Mouse (Mus musculus) heart, embryonic 14.5 days (tissue): ENCODE results near the gene Col4a3bp. TPM values are rescaled to one million over a fixed set of nuclear protein-coding genes. Genes with fewer than 3 reads are reported as not detected.

Experiments used
- ATAC-seq: fragments of 200-750 bp; cut with Nextera tagmentation; 2 replicates; pipeline ENCODE4 v1.8.0; 2017; ENCODE audit warnings: low read depth, moderate TSS enrichment; ENCODE audit not compliant: insufficient number of reproducible peaks, insufficient read depth, low FRiP score
- H3K27ac ChIP-seq, 2 experiments: fragments of 200-500 bp in 1 of 2; fragments of 300-500 bp in 1 of 2; sonication (generic) in 1 of 2; replicated peaks in 1 of 2; 2 replicates each; pipeline ENCODE4 v1.5.1; 2012 to 2014; ENCODE audit warnings: low read depth in 2 of 2, low read length in 2 of 2, control low read depth in 1 of 2, mild to moderate bottlenecking in 1 of 2, mixed read lengths in 1 of 2; ENCODE audit not compliant: control insufficient read depth in 1 of 2, insufficient read depth in 1 of 2
- H3K27me3 ChIP-seq: fragments of 300-500 bp; sonication (generic); 2 replicates; pipeline ENCODE4 v1.6.1; 2014; ENCODE audit warnings: mild to moderate bottlenecking, low read length, control low read depth; ENCODE audit not compliant: control insufficient read depth, insufficient read depth
- H3K36me3 ChIP-seq: fragments of 300-500 bp; sonication (generic); 2 replicates; pipeline ENCODE4 v1.6.1; 2014; ENCODE audit warnings: mild to moderate bottlenecking, control low read depth, low read length, mixed read lengths; ENCODE audit not compliant: control insufficient read depth, insufficient read depth
- H3K4me1 ChIP-seq, 2 experiments: fragments of 200-500 bp in 1 of 2; fragments of 300-500 bp in 1 of 2; sonication (generic) in 1 of 2; 2 replicates each; pipeline ENCODE4 v1.6.1; 2012 to 2014; ENCODE audit warnings: low read length in 2 of 2, control low read depth in 1 of 2, mixed read lengths in 1 of 2; ENCODE audit not compliant: control insufficient read depth in 2 of 2, insufficient read depth in 2 of 2
- H3K4me2 ChIP-seq: fragments of 300-500 bp; sonication (generic); 2 replicates; pipeline ENCODE4 v1.6.1; 2014; ENCODE audit warnings: mild to moderate bottlenecking, low read length
- H3K4me3 ChIP-seq, 2 experiments: fragments of 200-500 bp in 1 of 2; fragments of 300-500 bp in 1 of 2; sonication (generic) in 1 of 2; 2 replicates each; pipeline ENCODE4 v1.5.1; 2012 to 2014; ENCODE audit warnings: low read length in 2 of 2, mild to moderate bottlenecking in 2 of 2, control low read depth in 1 of 2, low read depth in 1 of 2, moderate library complexity in 1 of 2; ENCODE audit not compliant: control insufficient read depth in 1 of 2, insufficient read depth in 1 of 2
- H3K9ac ChIP-seq: fragments of 300-500 bp; sonication (generic); 2 replicates; pipeline ENCODE4 v1.6.1; 2014; ENCODE audit warnings: mild to moderate bottlenecking, low read length
- H3K9me3 ChIP-seq: fragments of 300-500 bp; sonication (generic); 2 replicates; pipeline ENCODE4 v1.6.1; 2016; ENCODE audit warnings: low read length, control low read depth; ENCODE audit not compliant: control insufficient read depth
- WGBS: fragments of 180-500 bp; shearing (Covaris S2); extraction: QIAGEN DNeasy Blood & Tissue Kit; methylation state at CpG from one replicate; pipeline ENCODE4 v1.1.7; 2014; 5-methylcytosine and 5-hydroxymethylcytosine counted together
- polyA plus RNA-seq: library from polyadenylated mRNA; unstranded; fragments of >200 nt; fragmentation: Nextera tagmentation; extraction: Ambion mirVana; gene quantifications from 2 replicates; pipeline ENCODE4 v1.2.1, GENCODE M21; 2014

Gene Col4a3bp
- 10.0 and 11.9 TPM in 2 replicates for polyA plus RNA-seq

- under 1% methylated on average over 47 of the region's 50 CpGs for WGBS
- H3K4me1 ChIP-seq: peaks cover 0 to 5% of the 10 kb centered on the region in 2 experiments; a peak in 2 of 4 replicates
- H3K9me3 ChIP-seq: no peaks in the 10 kb centered on the region
These were observed at the start of gene Col4a3bp, which contains the start of gene Polk for GRCm38 (mm10) chr13:96542081-96542889. TSS of gene Col4a3bp (plus strand) at chr13:96542618. TSS of gene Polk (minus strand) at chr13:96542579.

GRCm38 (mm10) chr13:96496630-96497029 lies 45.8 kb upstream of the Col4a3bp start:
- no peaks in the 10 kb centered on the region for H3K4me1 ChIP-seq
- H3K36me3 ChIP-seq: peaks cover 16% of the 10 kb centered on the region
- WGBS: 77% methylated on average over 8 of the region's 8 CpGs
- H3K4me3 ChIP-seq: no peak overlapping the region
- no peak overlapping the region for H3K27ac ChIP-seq
- no peaks in the 10 kb centered on the region for H3K27me3 ChIP-seq
- no peak overlapping the region for H3K9ac ChIP-seq
- H3K4me2 ChIP-seq: no peak overlapping the region
- no peak for ATAC-seq
- no peaks in the 10 kb centered on the region for H3K9me3 ChIP-seq

More at GRCm38 (mm10) chr13:96542081-96542889, at the start of gene Col4a3bp, which contains the start of gene Polk:
- Histone ChIP-seq H3K36me3 (no peaks in the 10 kb centered on the region), H3K9ac (peak within 1 kb of the TSS; percentile 98), H3K27me3 (no peaks in the 10 kb centered on the region), H3K4me2 (peak within 1 kb of the TSS; percentile 79), H3K27ac (peak within 1 kb of the TSS; percentile 86 to 94), H3K4me3 (peak within 1 kb of the TSS; percentile 88 to 98)
- peak; percentile 100 for ATAC-seq

GRCm38 (mm10) chr13:96499891-96500290 lies 42.5 kb upstream of the Col4a3bp start:
- WGBS: 75% methylated on average over 2 of the region's 2 CpGs
- Histone ChIP-seq H3K27me3 (no peaks in the 10 kb centered on the region), H3K9ac (no peak overlapping the region), H3K4me2 (no peak overlapping the region), H3K9me3 (no peaks in the 10 kb centered on the region), H3K36me3 (peaks cover 18% of the 10 kb centered on the region), H3K4me1 (no peaks in the 10 kb centered on the region), H3K27ac (no peak overlapping the region), H3K4me3 (no peak overlapping the region)
- ATAC-seq: no peak

- Histone ChIP-seq H3K4me3 (no peak overlapping the region), H3K4me2 (no peak overlapping the region), H3K27ac (no peak overlapping the region), H3K9ac (no peak overlapping the region), H3K27me3 (no peaks in the 10 kb centered on the region), H3K36me3 (peaks cover 12% of the 10 kb centered on the region), H3K9me3 (no peaks in the 10 kb centered on the region), H3K4me1 (peaks cover 0 to 4% of the 10 kb centered on the region in 2 experiments; a peak in 2 of 4 replicates)
- no peak for ATAC-seq
- 82% methylated on average over 4 of the region's 4 CpGs for WGBS
These were observed 36.8 kb upstream of the Col4a3bp start for GRCm38 (mm10) chr13:96505661-96506060.

- peaks cover 0 to 4% of the 10 kb centered on the region in 2 experiments; a peak in 2 of 4 replicates for H3K4me1 ChIP-seq
- ATAC-seq: no peak
These were observed 36.1 kb upstream of the Col4a3bp start for GRCm38 (mm10) chr13:96506313-96506712.

GRCm38 (mm10) chr13:96507541-96507940 lies 34.9 kb upstream of the Col4a3bp start:
- no peaks in the 10 kb centered on the region for H3K9me3 ChIP-seq
- H3K27me3 ChIP-seq: no peaks in the 10 kb centered on the region
- no peak overlapping the region for H3K4me2 ChIP-seq
- ATAC-seq: no peak
- H3K27ac ChIP-seq: no peak overlapping the region
- peaks cover 0 to 6% of the 10 kb centered on the region in 2 experiments; a peak in 2 of 4 replicates for H3K4me1 ChIP-seq
- H3K4me3 ChIP-seq: no peak overlapping the region
- H3K36me3 ChIP-seq: peaks cover 8% of the 10 kb centered on the region; the same call in 1 of the 2 replicates
- H3K9ac ChIP-seq: no peak overlapping the region
- WGBS: 88% methylated on average over 4 of the region's 4 CpGs

More at GRCm38 (mm10) chr13:96506313-96506712, 36.1 kb upstream of the Col4a3bp start:
- Histone ChIP-seq H3K36me3 (peaks cover 8% of the 10 kb centered on the region; the same call in 1 of the 2 replicates), H3K4me3 (no peak overlapping the region), H3K27me3 (no peaks in the 10 kb centered on the region), H3K4me2 (no peak overlapping the region), H3K27ac (no peak overlapping the region), H3K9me3 (no peaks in the 10 kb centered on the region), H3K9ac (no peak overlapping the region)
- 60% methylated on average over 6 of the region's 6 CpGs for WGBS

GRCm38 (mm10) chr13:96510635-96511034 lies 31.8 kb upstream of the Col4a3bp start:
- peak overlapping the region; percentile 55 to 74 for H3K27ac ChIP-seq
- H3K9ac ChIP-seq: no peak overlapping the region
- H3K27me3 ChIP-seq: no peaks in the 10 kb centered on the region
- H3K36me3 ChIP-seq: peaks cover 5% of the 10 kb centered on the region; the same call in 1 of the 2 replicates
- peak; percentile 77; the same call in 1 of the 2 replicates for ATAC-seq
- H3K4me1 ChIP-seq: peaks cover 8 to 11% of the 10 kb centered on the region in 2 experiments; a peak in 3 of 4 replicates
- no peak overlapping the region for H3K4me2 ChIP-seq
- no peaks in the 10 kb centered on the region for H3K9me3 ChIP-seq
- WGBS: 60% methylated on average over 13 of the region's 13 CpGs
- H3K4me3 ChIP-seq: no peak overlapping the region
